Mouse (Mus musculus) midbrain, embryonic 12.5 days (tissue): ENCODE measurements around the gene Inpp4a. TPM values are rescaled to one million over a fixed set of nuclear protein-coding genes. Genes with fewer than 3 reads are reported as not detected.
A peak's percentile ranks its signal among the peaks of the same experiment; 100 is the strongest.

Experiments
- ATAC-seq: fragments of 200-750 bp; cut with Nextera tagmentation; 2 replicates; pipeline ENCODE4 v1.8.0; 2017; ENCODE audit warnings: low read depth, moderate TSS enrichment, moderate library complexity; ENCODE audit not compliant: low FRiP score
- H3K27ac ChIP-seq: fragments of 300-500 bp; sonication (generic); replicated peaks from 2 replicates; pipeline ENCODE4 v1.5.1; 2016; ENCODE audit warnings: mild to moderate bottlenecking
- H3K27me3 ChIP-seq: fragments of 300-500 bp; sonication (generic); 2 replicates; pipeline ENCODE4 v1.6.1; 2016; ENCODE audit warnings: mild to moderate bottlenecking
- H3K36me3 ChIP-seq: fragments of 300-500 bp; sonication (generic); 2 replicates; pipeline ENCODE4 v1.6.1; 2016
- H3K4me1 ChIP-seq: fragments of 300-500 bp; sonication (generic); 2 replicates; pipeline ENCODE4 v1.6.1; 2016
- H3K4me2 ChIP-seq: fragments of 300-500 bp; sonication (generic); replicated peaks from 2 replicates; pipeline ENCODE4 v1.6.1; 2016; ENCODE audit warnings: mild to moderate bottlenecking, moderate library complexity
- H3K4me3 ChIP-seq: fragments of 300-500 bp; sonication (generic); 2 replicates; pipeline ENCODE4 v1.5.1; 2016; ENCODE audit warnings: mild to moderate bottlenecking
- H3K9ac ChIP-seq: fragments of 300-500 bp; sonication (generic); replicated peaks from 2 replicates; pipeline ENCODE4 v1.6.1; 2016; ENCODE audit warnings: mild to moderate bottlenecking, moderate library complexity
- H3K9me3 ChIP-seq: fragments of 300-500 bp; sonication (generic); 2 replicates; pipeline ENCODE4 v1.6.1; 2016; ENCODE audit warnings: mild to moderate bottlenecking
- WGBS: fragments of 180-500 bp; shearing (Covaris S2); methylation state at CpG from one replicate; pipeline ENCODE4 v1.1.7; 2016; 5-methylcytosine and 5-hydroxymethylcytosine counted together
- polyA plus RNA-seq: library from polyadenylated mRNA; unstranded; fragments of >200 nt; fragmentation: Nextera tagmentation; extraction: Ambion mirVana; gene quantifications from 2 replicates; pipeline ENCODE4 v1.2.1, GENCODE M21; 2016

Gene Inpp4a
- polyA plus RNA-seq, 1 experiment from 2014 or later: 27.4 TPM

DNA sequence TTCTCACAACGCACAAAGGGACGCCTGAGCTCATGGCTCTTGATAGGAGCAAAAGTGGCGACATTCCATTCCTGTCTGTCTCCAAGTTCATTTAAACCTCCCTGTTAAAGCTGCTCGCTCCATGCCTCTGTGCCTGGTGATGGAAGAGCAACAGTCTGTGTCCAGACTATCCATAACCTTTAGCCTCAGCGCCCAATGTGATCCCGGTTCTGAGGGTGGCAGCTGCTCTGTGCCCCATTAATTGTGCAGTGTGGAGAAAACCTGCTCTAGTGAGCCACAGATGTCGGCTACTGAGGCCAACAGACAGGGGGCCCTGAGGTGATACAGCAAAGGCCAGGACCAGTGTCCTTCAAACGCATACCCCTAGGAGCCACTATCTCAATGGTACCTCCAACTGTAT, 100.1 kb downstream of the Inpp4a start:
- Histone ChIP-seq H3K27me3 (no peaks in the 10 kb centered on the region), H3K36me3 (peaks cover 9% of the 10 kb centered on the region), H3K9me3 (no peaks in the 10 kb centered on the region), H3K9ac (no peak overlapping the region), H3K4me1 (0 out of 2 replicates have a peak, but pooled peaks cover 7% of the 10 kb centered on the region), H3K4me2 (no peak overlapping the region), H3K4me3 (no peak overlapping the region), H3K27ac (no peak overlapping the region)
- no peak for ATAC-seq
- 76% methylated on average over 8 of the region's 8 CpGs for WGBS

- no peaks in the 10 kb centered on the region for H3K9me3 ChIP-seq
- H3K27me3 ChIP-seq: no peaks in the 10 kb centered on the region
- WGBS: 61% methylated on average over 4 of the region's 4 CpGs
- no peak overlapping the region for H3K9ac ChIP-seq
- ATAC-seq: no peak
- H3K4me1 ChIP-seq: 0 out of 2 replicates have a peak, but pooled peaks cover 4% of the 10 kb centered on the region
- no peak overlapping the region for H3K4me2 ChIP-seq
- no peak overlapping the region for H3K4me3 ChIP-seq
- H3K27ac ChIP-seq: no peak overlapping the region
- 0 out of 2 replicates have a peak, but pooled peaks cover 4% of the 10 kb centered on the region for H3K36me3 ChIP-seq
Observed at GRCm38 (mm10) chr1:37401687-37402086, 102.0 kb downstream of the Inpp4a start.

GRCm38 (mm10) chr1:37405137-37405536, 105.5 kb downstream of the Inpp4a start:
- no peaks in the 10 kb centered on the region for H3K27me3 ChIP-seq
- no peak overlapping the region for H3K4me3 ChIP-seq
- no peak overlapping the region for H3K9ac ChIP-seq
- H3K9me3 ChIP-seq: no peaks in the 10 kb centered on the region
- WGBS: 71% methylated on average over 2 of the region's 2 CpGs
- no peak overlapping the region for H3K27ac ChIP-seq
- no peaks in the 10 kb centered on the region for H3K36me3 ChIP-seq
- H3K4me2 ChIP-seq: no peak overlapping the region
- no peak for ATAC-seq
- H3K4me1 ChIP-seq: no peaks in the 10 kb centered on the region

DNA sequence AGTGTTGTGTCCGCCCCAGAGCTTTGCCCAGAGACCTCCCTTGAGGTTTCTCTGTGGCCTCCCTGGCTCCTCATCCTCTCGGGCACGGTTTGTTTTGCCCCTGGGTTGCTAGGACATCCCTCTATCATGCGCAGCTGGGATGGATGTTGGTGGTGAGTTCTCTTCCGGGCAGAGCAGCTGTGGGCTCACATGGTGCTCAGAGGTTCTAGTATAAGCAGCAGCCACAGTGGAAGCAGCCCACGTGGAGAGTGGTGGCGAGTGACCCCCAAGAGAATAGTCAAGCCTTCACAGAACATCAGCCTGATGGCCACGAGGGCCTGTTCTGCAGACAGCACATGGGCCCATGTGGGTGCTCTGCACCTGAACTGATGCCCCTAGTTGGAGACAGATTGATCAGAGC, 107.6 kb downstream of the Inpp4a start:
- Histone ChIP-seq H3K4me2 (no peak overlapping the region), H3K9ac (no peak overlapping the region), H3K36me3 (no peaks in the 10 kb centered on the region), H3K27me3 (no peaks in the 10 kb centered on the region), H3K27ac (no peak overlapping the region), H3K4me1 (no peaks in the 10 kb centered on the region), H3K4me3 (no peak overlapping the region), H3K9me3 (no peaks in the 10 kb centered on the region)
- WGBS: 87% methylated on average over 8 of the region's 8 CpGs
- no peak for ATAC-seq

GRCm38 (mm10) chr1:37408059-37408458, 108.4 kb downstream of the Inpp4a start:
- H3K4me2 ChIP-seq: no peak overlapping the region
- no peaks in the 10 kb centered on the region for H3K9me3 ChIP-seq
- no peak overlapping the region for H3K27ac ChIP-seq
- ATAC-seq: no peak
- 92% methylated on average over 8 of the region's 8 CpGs for WGBS
- no peaks in the 10 kb centered on the region for H3K4me1 ChIP-seq
- no peak overlapping the region for H3K9ac ChIP-seq
- no peaks in the 10 kb centered on the region for H3K27me3 ChIP-seq
- no peaks in the 10 kb centered on the region for H3K36me3 ChIP-seq
- H3K4me3 ChIP-seq: no peak overlapping the region

GRCm38 (mm10) chr1:37408678-37409077, 109.0 kb downstream of the Inpp4a start:
- H3K27ac ChIP-seq: no peak overlapping the region
- 81% methylated on average over 3 of the region's 3 CpGs for WGBS
- H3K9ac ChIP-seq: no peak overlapping the region
- no peak overlapping the region for H3K4me3 ChIP-seq
- H3K36me3 ChIP-seq: no peaks in the 10 kb centered on the region
- H3K27me3 ChIP-seq: no peaks in the 10 kb centered on the region
- H3K4me1 ChIP-seq: no peaks in the 10 kb centered on the region
- no peaks in the 10 kb centered on the region for H3K9me3 ChIP-seq
- no peak for ATAC-seq
- H3K4me2 ChIP-seq: no peak overlapping the region

DNA sequence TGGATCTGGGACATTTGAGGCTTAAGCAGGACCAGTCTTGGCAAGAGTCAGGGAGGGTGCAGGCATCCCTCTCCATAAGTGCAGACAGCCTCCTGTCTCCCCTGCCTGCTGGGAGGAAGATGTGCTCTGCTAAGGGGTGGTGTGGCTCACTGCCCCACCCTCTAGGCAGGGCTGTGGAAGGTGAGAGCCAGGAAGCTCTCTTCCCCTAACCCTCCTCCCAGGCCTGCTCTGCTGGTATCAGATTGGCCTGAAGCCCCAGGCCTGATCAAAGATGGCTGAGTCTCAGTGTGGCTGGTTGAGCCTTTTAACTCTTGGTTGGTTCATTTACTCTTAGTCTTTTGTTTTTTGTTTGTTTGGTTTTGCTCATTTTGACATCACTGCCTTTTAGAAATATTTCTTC, 110.0 kb downstream of the Inpp4a start:
- ATAC-seq: no peak
- Histone ChIP-seq H3K27me3 (no peaks in the 10 kb centered on the region), H3K9ac (no peak overlapping the region), H3K4me2 (no peak overlapping the region), H3K36me3 (no peaks in the 10 kb centered on the region), H3K4me1 (no peaks in the 10 kb centered on the region), H3K27ac (no peak overlapping the region), H3K4me3 (no peak overlapping the region), H3K9me3 (no peaks in the 10 kb centered on the region)

DNA sequence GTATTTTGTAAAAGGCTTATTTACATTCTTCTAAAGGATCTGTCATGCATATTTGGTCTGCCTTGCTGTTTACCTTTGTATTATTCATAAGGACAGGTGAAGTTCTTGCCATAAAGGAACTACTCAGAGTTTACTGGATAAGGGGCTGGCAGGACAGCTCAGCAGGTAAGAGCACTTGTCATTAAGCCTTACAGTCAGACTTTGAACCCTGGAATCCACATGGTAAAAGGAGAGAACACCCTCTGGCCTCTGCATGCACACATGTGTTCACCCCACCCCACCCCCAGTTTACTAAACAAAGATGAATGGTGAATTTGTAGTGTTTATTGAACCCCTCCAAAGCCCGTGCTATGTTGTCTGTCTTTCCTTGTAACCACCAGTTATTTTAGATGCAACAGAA, 115.7 kb downstream of the Inpp4a start:
- Histone ChIP-seq H3K27me3 (no peaks in the 10 kb centered on the region), H3K9ac (no peak overlapping the region), H3K4me3 (no peak overlapping the region), H3K27ac (no peak overlapping the region), H3K36me3 (peaks cover 19% of the 10 kb centered on the region), H3K9me3 (0 out of 2 replicates have a peak, but pooled peaks cover 4% of the 10 kb centered on the region), H3K4me1 (no peaks in the 10 kb centered on the region), H3K4me2 (no peak overlapping the region)
- no peak for ATAC-seq
- WGBS: 96% methylated on average over 1 of the region's 1 CpGs

DNA sequence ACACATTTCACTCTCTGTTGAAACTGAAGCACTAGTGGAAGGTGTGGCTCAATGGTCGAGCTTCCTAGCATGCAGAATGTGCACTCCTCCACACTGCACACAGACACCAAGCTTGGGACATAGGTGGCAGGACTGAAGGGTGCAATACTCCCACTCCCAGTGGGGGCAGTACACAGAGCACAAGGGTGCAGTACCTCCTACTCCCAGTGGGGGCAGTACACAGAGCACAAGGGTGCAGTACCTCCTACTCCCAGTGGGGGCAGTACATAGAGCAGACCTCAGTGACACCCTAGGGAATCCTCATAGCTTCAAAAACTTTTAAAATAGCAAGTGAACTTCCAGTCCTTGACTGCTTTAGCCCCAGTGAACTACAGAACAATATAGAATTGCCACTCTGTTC, 119.8 kb downstream of the Inpp4a start:
- no peak overlapping the region for H3K9ac ChIP-seq
- H3K27me3 ChIP-seq: no peaks in the 10 kb centered on the region
- peaks cover 34% of the 10 kb centered on the region for H3K36me3 ChIP-seq
- no peak overlapping the region for H3K4me3 ChIP-seq
- peaks cover 9% of the 10 kb centered on the region for H3K9me3 ChIP-seq
- H3K4me2 ChIP-seq: no peak overlapping the region
- no peak overlapping the region for H3K27ac ChIP-seq
- 89% methylated on average over 1 of the region's 1 CpGs for WGBS
- no peak for ATAC-seq
- no peaks in the 10 kb centered on the region for H3K4me1 ChIP-seq

DNA sequence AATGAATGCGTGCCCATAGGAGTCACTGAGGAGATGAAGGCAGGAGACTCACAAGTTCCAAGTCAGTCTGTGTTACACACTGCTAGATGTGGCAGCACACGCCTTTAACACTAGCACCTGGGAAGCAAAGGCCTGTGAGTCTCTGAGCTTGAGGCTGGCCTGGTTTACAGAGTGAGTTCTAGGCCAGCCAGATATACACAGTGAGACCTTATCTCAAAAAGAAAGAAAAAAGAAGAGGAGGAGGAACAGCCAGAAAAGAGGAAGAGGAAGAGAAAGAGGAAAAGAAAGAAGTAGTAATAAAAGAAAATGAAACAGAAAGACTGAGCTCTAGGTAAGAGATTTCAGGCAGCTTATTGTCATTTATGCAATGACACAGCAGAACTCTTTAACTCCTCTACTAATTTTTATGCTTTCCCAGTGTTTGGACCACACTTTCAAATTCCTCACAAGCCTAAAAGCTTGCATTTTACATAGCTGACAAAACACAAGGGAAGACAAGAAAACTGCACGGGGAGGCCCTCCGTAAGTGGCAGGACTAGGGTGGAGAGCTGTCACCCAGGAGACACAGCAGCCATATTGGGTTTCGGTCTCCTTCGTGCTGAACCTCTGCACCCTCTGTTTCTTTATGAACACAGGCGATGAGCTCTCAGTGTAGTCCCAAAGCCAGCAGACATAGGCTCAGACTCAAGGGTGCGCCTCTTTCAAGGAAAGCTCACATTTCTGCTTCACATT, 127.6 kb downstream of the Inpp4a start:
- ATAC-seq: no peak
- H3K4me1 ChIP-seq: peaks cover 20% of the 10 kb centered on the region
- H3K27ac ChIP-seq: no peak overlapping the region
- 91% methylated on average over 8 of the region's 8 CpGs for WGBS
- H3K36me3 ChIP-seq: peaks cover 21% of the 10 kb centered on the region
- H3K4me3 ChIP-seq: no peak overlapping the region
- no peak overlapping the region for H3K4me2 ChIP-seq
- H3K9me3 ChIP-seq: peaks cover 6% of the 10 kb centered on the region
- no peaks in the 10 kb centered on the region for H3K27me3 ChIP-seq
- H3K9ac ChIP-seq: no peak overlapping the region

DNA sequence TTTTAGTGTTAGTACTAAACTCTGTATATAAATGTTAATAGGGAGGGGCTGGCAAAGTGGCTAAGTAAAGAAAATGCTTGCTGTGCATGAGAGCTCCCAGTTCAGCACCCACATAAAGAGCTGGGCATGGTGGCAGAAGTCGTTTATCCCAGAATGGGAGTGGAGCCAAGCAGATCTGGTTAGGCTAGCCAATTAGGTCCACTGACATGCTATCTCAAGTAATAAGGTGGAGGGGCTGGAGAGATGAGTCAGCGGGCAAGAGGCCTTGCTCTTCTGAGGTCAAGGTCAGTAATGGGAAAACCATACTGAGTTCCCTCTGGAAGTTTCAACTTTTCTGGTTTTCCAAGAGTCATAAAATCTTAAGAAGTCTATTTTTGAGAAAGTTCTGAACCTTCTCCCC, 129.2 kb downstream of the Inpp4a start:
- H3K36me3 ChIP-seq: peaks cover 21% of the 10 kb centered on the region
- ATAC-seq: no peak
- H3K4me1 ChIP-seq: peaks cover 20% of the 10 kb centered on the region
- H3K27me3 ChIP-seq: no peaks in the 10 kb centered on the region
- H3K4me2 ChIP-seq: peak overlapping the region; percentile 91
- WGBS: 79% methylated on average over 2 of the region's 2 CpGs
- peaks cover 6% of the 10 kb centered on the region; the same call in 1 of the 2 replicates for H3K9me3 ChIP-seq
- peak overlapping the region; percentile 85; the same call in 1 of the 2 replicates for H3K9ac ChIP-seq
- no peak overlapping the region for H3K27ac ChIP-seq
- peak overlapping the region; percentile 88 for H3K4me3 ChIP-seq

- Histone ChIP-seq H3K4me1 (peaks cover 20% of the 10 kb centered on the region), H3K9ac (peak within 1 kb of the TSS; percentile 85), H3K4me3 (peak within 1 kb of the TSS; percentile 88), H3K4me2 (peak within 1 kb of the TSS; percentile 91), H3K27me3 (no peaks in the 10 kb centered on the region), H3K36me3 (peaks cover 19% of the 10 kb centered on the region), H3K9me3 (no peaks in the 10 kb centered on the region), H3K27ac (peak within 1 kb of the TSS; percentile 54; the same call in 1 of the 2 replicates)
- 3% methylated on average over 57 of the region's 57 CpGs for WGBS
- peak; percentile 98 for ATAC-seq
Observed at GRCm38 (mm10) chr1:37429366-37430296, 130.0 kb downstream of the Inpp4a start, which contains the start of the genes Coa5 and Unc50. Gene Coa5 (minus strand): TSS chr1:37430103. Gene Unc50 (plus strand): TSS chr1:37430139.
